Mouse (Mus musculus) MEL (cell line): ENCODE results near the gene Acsl5. TPM values are rescaled to one million over a fixed set of nuclear protein-coding genes. Genes with fewer than 3 reads are reported as not detected.

Experiments used
- DNase-seq: peaks from one replicate; pipeline ENCODE4 v3.0.0; 2011; ENCODE audit warnings: low read depth, low spot score
- H3K27ac ChIP-seq: 2 replicates; pipeline ENCODE4 v1.5.1; 2012; ENCODE audit warnings: low read depth, mild to moderate bottlenecking, control low read depth, low read length, moderate library complexity; ENCODE audit not compliant: control insufficient read depth
- H3K27me3 ChIP-seq, 2 experiments: fragments of 150-350 bp in 1 of 2; sonication (generic) in 1 of 2; 2 replicates each; pipeline ENCODE4 v1.6.1; 2012; ENCODE audit warnings: low read length in 2 of 2, mild to moderate bottlenecking in 2 of 2, improper control_type of control experiment in 1 of 2, moderate library complexity in 1 of 2; ENCODE audit not compliant: insufficient read depth in 2 of 2, control insufficient read depth in 1 of 2
- H3K36me3 ChIP-seq, 2 experiments: 2 replicates each; pipeline ENCODE4 v1.6.1; 2012 to 2014; ENCODE audit warnings: low read length in 2 of 2, improper control_type of control experiment in 1 of 2, inconsistent platforms in 1 of 2, mild to moderate bottlenecking in 1 of 2; ENCODE audit not compliant: insufficient read depth in 2 of 2, control insufficient read depth in 1 of 2
- H3K4me1 ChIP-seq, 2 experiments: fragments of 150-350 bp in 1 of 2; sonication (generic) in 1 of 2; 2 replicates each; pipeline ENCODE4 v1.6.1; 2012; ENCODE audit warnings: low read length in 2 of 2, improper control_type of control experiment in 1 of 2, mild to moderate bottlenecking in 1 of 2; ENCODE audit not compliant: insufficient read depth in 2 of 2, control insufficient read depth in 1 of 2
- H3K4me3 ChIP-seq, 2 experiments: fragments of 150-350 bp in 1 of 2; sonication (generic) in 1 of 2; 2 replicates each; pipeline ENCODE4 v1.5.1; 2012; ENCODE audit warnings: low read depth in 2 of 2, low read length in 2 of 2, mild to moderate bottlenecking in 2 of 2, moderate library complexity in 2 of 2, control low read depth in 1 of 2, improper control_type of control experiment in 1 of 2; ENCODE audit not compliant: control insufficient read depth in 1 of 2, insufficient read depth in 1 of 2
- H3K79me2 ChIP-seq: 2 replicates; pipeline ENCODE4 v1.6.1; 2012; ENCODE audit warnings: mild to moderate bottlenecking, low read length, moderate library complexity; ENCODE audit not compliant: control insufficient read depth, poor library complexity, insufficient read depth
- H3K9ac ChIP-seq: 2 replicates; pipeline ENCODE4 v1.6.1; 2012; ENCODE audit warnings: low read depth, mild to moderate bottlenecking, control low read depth, low read length, moderate library complexity; ENCODE audit not compliant: control insufficient read depth, poor library complexity, severe bottlenecking
- H3K9me3 ChIP-seq: fragments of 150-350 bp; sonication (generic); replicated peaks from 2 replicates; pipeline ENCODE4 v1.6.1; 2012; ENCODE audit warnings: mild to moderate bottlenecking, low read length, improper control_type of control experiment, moderate library complexity; ENCODE audit not compliant: insufficient read depth
- BHLHE40 ChIP-seq: IDR thresholded peaks from 2 replicates; pipeline ENCODE4 v1.6.1; 2012; ENCODE audit warnings: low read depth, mild to moderate bottlenecking, inconsistent platforms, low read length, improper control_type of control experiment, borderline replicate concordance
- CHD1 ChIP-seq: IDR thresholded peaks from 2 replicates; pipeline ENCODE4 v1.6.1; 2012; ENCODE audit warnings: low read depth, mild to moderate bottlenecking, inconsistent platforms, low read length, improper control_type of control experiment
- CHD2 ChIP-seq: IDR thresholded peaks from 2 replicates; pipeline ENCODE4 v1.6.1; 2011; ENCODE audit warnings: low read length, improper control_type of control experiment
- ELF1 ChIP-seq: IDR thresholded peaks from 2 replicates; pipeline ENCODE4 v1.6.1; 2014; ENCODE audit warnings: low read depth, mild to moderate bottlenecking, inconsistent platforms, low read length, improper control_type of control experiment, moderate library complexity
- EP300 ChIP-seq, 2 experiments: IDR thresholded peaks; 2 replicates each; pipeline ENCODE4 v1.6.1; 2011; ENCODE audit warnings: improper control_type of control experiment in 2 of 2, low read length in 2 of 2, low read depth in 1 of 2, mild to moderate bottlenecking in 1 of 2
- ETS1 ChIP-seq: IDR thresholded peaks from 2 replicates; pipeline ENCODE4 v1.6.1; 2012; ENCODE audit warnings: low read depth, mild to moderate bottlenecking, inconsistent platforms, low read length, improper control_type of control experiment, moderate library complexity
- GATA1 ChIP-seq: IDR thresholded peaks from 2 replicates; pipeline ENCODE4 v1.6.1; 2011; ENCODE audit warnings: low read depth, low read length, improper control_type of control experiment
- HCFC1 ChIP-seq: IDR thresholded peaks from 2 replicates; pipeline ENCODE4 v1.6.1; 2012; ENCODE audit warnings: low read depth, mild to moderate bottlenecking, inconsistent platforms, low read length, improper control_type of control experiment, moderate library complexity
- JUND ChIP-seq: IDR thresholded peaks from 2 replicates; pipeline ENCODE4 v1.6.1; 2011; ENCODE audit warnings: low read depth, mild to moderate bottlenecking, improper control_type of control experiment, low read length
- KAT2A ChIP-seq: conservative IDR thresholded peaks from 2 replicates; pipeline ENCODE4 v1.6.1; 2012; ENCODE audit warnings: low read depth, low read length, improper control_type of control experiment, inconsistent platforms
- MAFK ChIP-seq: IDR thresholded peaks from 2 replicates; pipeline ENCODE4 v1.6.1; 2011; ENCODE audit warnings: low read depth, mild to moderate bottlenecking, low read length, improper control_type of control experiment, borderline replicate concordance
- MAX ChIP-seq: IDR thresholded peaks from 2 replicates; pipeline ENCODE4 v1.6.1; 2011; ENCODE audit warnings: low read length, improper control_type of control experiment
- MAZ ChIP-seq: IDR thresholded peaks from 2 replicates; pipeline ENCODE4 v1.6.1; 2012; ENCODE audit warnings: low read depth, mild to moderate bottlenecking, inconsistent platforms, low read length, improper control_type of control experiment
- MEF2A ChIP-seq: IDR thresholded peaks from 2 replicates; pipeline ENCODE4 v1.6.1; 2014; ENCODE audit warnings: low read depth, mild to moderate bottlenecking, inconsistent platforms, low read length, improper control_type of control experiment; ENCODE audit not compliant: poor library complexity, insufficient replicate concordance, severe bottlenecking; ENCODE audit errors: extremely low read depth
- MXI1 ChIP-seq: IDR thresholded peaks from 2 replicates; pipeline ENCODE4 v1.6.1; 2011; ENCODE audit warnings: mild to moderate bottlenecking, low read depth, low read length, improper control_type of control experiment
- MYB ChIP-seq: IDR thresholded peaks from 2 replicates; pipeline ENCODE4 v1.6.1; 2011; ENCODE audit warnings: mild to moderate bottlenecking, low read depth, low read length, improper control_type of control experiment
- MYC ChIP-seq: IDR thresholded peaks from 2 replicates; pipeline ENCODE4 v1.6.1; 2011; ENCODE audit warnings: low read depth, mild to moderate bottlenecking, low read length, improper control_type of control experiment, moderate library complexity
- NELFE ChIP-seq: IDR thresholded peaks from 2 replicates; pipeline ENCODE4 v1.6.1; 2011; ENCODE audit warnings: low read depth, low read length, improper control_type of control experiment
- NRF1 ChIP-seq: IDR thresholded peaks from 2 replicates; pipeline ENCODE4 v1.6.1; 2014; ENCODE audit warnings: low read depth, mild to moderate bottlenecking, inconsistent platforms, low read length, improper control_type of control experiment, moderate library complexity; ENCODE audit not compliant: poor library complexity, insufficient read depth, severe bottlenecking
- POLR2A ChIP-seq, 2 experiments: IDR thresholded peaks; 2 replicates each; pipeline ENCODE4 v1.6.1; 2011 to 2012; ENCODE audit warnings: low read length in 2 of 2, mild to moderate bottlenecking in 2 of 2, control low read depth in 1 of 2, improper control_type of control experiment in 1 of 2, low read depth in 1 of 2, moderate library complexity in 1 of 2; ENCODE audit not compliant: control insufficient read depth in 1 of 2, insufficient read depth in 1 of 2, poor library complexity in 1 of 2
- POLR2AphosphoS2 ChIP-seq: IDR thresholded peaks from 2 replicates; pipeline ENCODE4 v1.6.1; 2011; ENCODE audit warnings: low read length, improper control_type of control experiment
- POLR2AphosphoS5 ChIP-seq: IDR thresholded peaks from 2 replicates; pipeline ENCODE4 v1.6.1; 2012; ENCODE audit warnings: low read depth, borderline replicate concordance, mild to moderate bottlenecking, inconsistent platforms, low read length, moderate library complexity, mixed read lengths
- RAD21 ChIP-seq: IDR thresholded peaks from 2 replicates; pipeline ENCODE4 v1.6.1; 2011; ENCODE audit warnings: mild to moderate bottlenecking, low read depth, low read length, improper control_type of control experiment
- SIN3A ChIP-seq: IDR thresholded peaks from 2 replicates; pipeline ENCODE4 v1.6.1; 2012; ENCODE audit warnings: low read length, improper control_type of control experiment, inconsistent platforms
- TAL1 ChIP-seq: IDR thresholded peaks from 2 replicates; pipeline ENCODE4 v1.6.1; 2012; ENCODE audit warnings: mild to moderate bottlenecking, inconsistent platforms, low read length, moderate library complexity, mixed read lengths
- TBP ChIP-seq: IDR thresholded peaks from 2 replicates; pipeline ENCODE4 v1.8.0; 2011; ENCODE audit warnings: low read depth, low read length, improper control_type of control experiment
- TCF12 ChIP-seq: IDR thresholded peaks from 2 replicates; pipeline ENCODE4 v1.6.1; 2014; ENCODE audit warnings: low read depth, mild to moderate bottlenecking, inconsistent platforms, low read length, improper control_type of control experiment, moderate library complexity
- ZNF384 ChIP-seq: IDR thresholded peaks from 2 replicates; pipeline ENCODE4 v1.6.1; 2012; ENCODE audit warnings: low read depth, mild to moderate bottlenecking, inconsistent platforms, low read length, improper control_type of control experiment
- polyA plus RNA-seq, 2 experiments: library from polyadenylated mRNA; stranded (reverse) in 1 of 2; unstranded in 1 of 2; fragments of >175 nt in 1 of 2; fragments of >200 nt in 1 of 2; gene quantifications; 2 replicates each; pipeline versions ENCODE4 v1.2.1 to v1.2.4; 2012; ENCODE audit warnings: low replicate concordance in 2 of 2, low read depth in 1 of 2; ENCODE audit not compliant: insufficient read length in 2 of 2, insufficient read depth in 1 of 2, missing spikeins in 1 of 2
- total RNA-seq: library from RNA; depleted of rRNA; stranded (reverse); fragments of 300-350 nt; gene quantifications from 2 replicates; pipeline ENCODE4 v1.2.3, GENCODE M21; 2012

Acsl5 gene
- total and polyA plus RNA-seq, 3 experiments, result 223 to 318 TPM; not detected in 1

DNA sequence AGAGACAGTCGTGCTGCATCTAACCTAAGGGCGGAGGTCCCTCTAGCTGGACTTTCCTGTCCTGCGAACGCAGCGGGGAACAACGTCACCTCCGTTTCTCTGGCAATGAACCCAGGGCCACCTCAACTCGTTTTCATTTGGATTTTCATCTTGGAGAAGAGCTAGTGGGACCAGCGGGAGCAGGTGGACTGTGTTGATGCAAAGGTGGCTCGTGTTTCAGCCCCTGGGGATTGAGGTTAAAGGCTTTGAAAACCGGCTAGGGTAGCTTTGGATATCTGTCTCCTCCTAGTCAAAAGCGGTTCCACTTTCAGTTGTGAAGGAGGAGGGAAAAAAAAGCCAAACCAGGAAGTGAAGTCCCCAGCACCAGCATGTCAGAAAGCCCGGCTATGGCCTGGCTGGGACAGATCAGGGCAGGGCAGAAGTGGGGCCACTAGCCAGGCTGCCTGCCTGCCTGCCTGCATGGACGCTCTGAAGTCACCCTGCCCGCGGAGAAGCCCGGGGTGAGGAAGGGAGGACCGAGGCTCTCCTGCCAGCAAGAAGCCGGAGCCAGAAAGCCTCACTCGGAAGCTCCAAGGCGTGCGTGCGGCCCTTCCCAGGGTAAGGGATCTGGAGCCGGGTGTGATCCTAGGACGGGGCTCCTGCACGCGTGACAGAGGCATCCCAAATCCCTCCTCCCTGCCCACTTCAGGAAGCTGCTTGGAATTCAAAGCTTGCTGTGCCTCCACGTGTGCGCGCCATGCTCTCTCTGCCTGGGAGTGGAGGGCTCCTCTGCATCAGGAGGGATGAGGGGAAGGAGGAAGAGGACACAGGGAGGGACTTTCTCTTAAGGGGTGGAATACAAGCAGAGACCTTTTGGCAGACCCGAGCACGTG is 2.1 kb downstream of the Acsl5 start (continued):
- no peak for TF ChIP-seq JUND
- 0 out of 4 replicates have a peak, but pooled peaks of 1 of the 2 experiments have one; percentile 29 for TF ChIP-seq EP300 (IDR thresholded peaks at IDR 0.05; ENCODE audit: low read depth in 1 of 2, low read length in 2 of 2)
- TF ChIP-seq MAFK, result no peak
- TF ChIP-seq TAL1, result no peak
- TF ChIP-seq TCF12, result peak; percentile 58; the same call in 1 of the 2 replicates
- no peak for TF ChIP-seq NRF1
- TF ChIP-seq MXI1, result peak; percentile 78
- peak; percentile 29; the same call in 1 of the 2 replicates for TF ChIP-seq POLR2AphosphoS5
- peak; percentile 91 for TF ChIP-seq ZNF384
- no peak for TF ChIP-seq BHLHE40
- peak; percentile 53 for TF ChIP-seq NELFE
- no peak for TF ChIP-seq GATA1
- no peak for TF ChIP-seq MEF2A
- TF ChIP-seq CHD1, result 0 out of 2 replicates have a peak, but pooled peaks have one; percentile 67
- peak; percentile 85 for TF ChIP-seq TBP
- peak; percentile 67 for TF ChIP-seq HCFC1

GRCm38 (mm10) chr19:55254513-55255016 is 2.8 kb downstream of the Acsl5 start:
- H3K27ac ChIP-seq, result peak overlapping the region; percentile 95
- H3K79me2 ChIP-seq, result peaks cover 54% of the 10 kb centered on the region
- peaks cover 50 to 60% of the 10 kb centered on the region in 2 experiments for H3K4me1 ChIP-seq
- peaks cover 0 to 67% of the 10 kb centered on the region in 2 experiments; a peak in 3 of 4 replicates for H3K36me3 ChIP-seq
- H3K9ac ChIP-seq, result peak overlapping the region; percentile 92
- H3K27me3 ChIP-seq, result no peaks in the 10 kb centered on the region
- H3K9me3 ChIP-seq, result no peaks in the 10 kb centered on the region
- peak overlapping the region; percentile 69 to 80 for H3K4me3 ChIP-seq
- peak; percentile 97 for DNase-seq
- TF ChIP-seq MAZ, result 0 out of 2 replicates have a peak, but pooled peaks have one; percentile 28
- peak; percentile 77 for TF ChIP-seq POLR2AphosphoS2
- no peak for TF ChIP-seq MAFK
- TF ChIP-seq MXI1, result peak; percentile 78; the same call in 1 of the 2 replicates
- TF ChIP-seq KAT2A, result 0 out of 2 replicates have a peak, but pooled peaks have one; percentile 12
- TF ChIP-seq TAL1, result no peak
- TF ChIP-seq POLR2AphosphoS5, result no peak
- no peak for TF ChIP-seq BHLHE40
- TF ChIP-seq CHD2, result peak; percentile 56
- peak; percentile 59; the same call in 1 of the 2 replicates for TF ChIP-seq ETS1
- 0 out of 4 replicates have a peak, but pooled peaks of 1 of the 2 experiments have one; percentile 31 for TF ChIP-seq EP300 (IDR thresholded peaks at IDR 0.05; ENCODE audit: low read depth in 1 of 2, low read length in 2 of 2)
- TF ChIP-seq TCF12, result peak; percentile 61; the same call in 1 of the 2 replicates
- peak; percentile 92 for TF ChIP-seq SIN3A
- peak; percentile 67 for TF ChIP-seq NELFE
- TF ChIP-seq MYC, result peak; percentile 96
- TF ChIP-seq ZNF384, result 0 out of 2 replicates have a peak, but pooled peaks have one; percentile 4
- TF ChIP-seq HCFC1, result peak; percentile 50
- peak; percentile 94 for TF ChIP-seq TBP
- TF ChIP-seq MYB, result peak; percentile 40; the same call in 1 of the 2 replicates
- peak in 1 of 2 experiments; percentile 75; a peak in 2 of 4 replicates for TF ChIP-seq POLR2A (IDR thresholded peaks at IDR 0.05; ENCODE audit: control insufficient read depth in 1 of 2, insufficient read depth in 1 of 2, low read depth in 1 of 2, low read length in 2 of 2, poor library complexity in 1 of 2)
- TF ChIP-seq GATA1, result peak; percentile 56
- peak; percentile 84 for TF ChIP-seq ELF1
- TF ChIP-seq RAD21, result no peak
- TF ChIP-seq MAX, result peak; percentile 91
